Mouse (Mus musculus): ENCODE data around the gene Aldh16a1. TPM values are rescaled to one million over a fixed set of nuclear protein-coding genes. Genes with fewer than 3 reads are reported as not detected.
A peak's percentile ranks its signal among the peaks of the same experiment; 100 is the strongest.
"Not testable (repeated sequence)": the region's sequence is repeated elsewhere in the genome, so short reads cannot be mapped to it uniquely, and the experiment has no call there.

Gene Aldh16a1
- total RNA-seq, 2 experiments from 2014 or later = 13.3 to 16.7 TPM

DNA sequence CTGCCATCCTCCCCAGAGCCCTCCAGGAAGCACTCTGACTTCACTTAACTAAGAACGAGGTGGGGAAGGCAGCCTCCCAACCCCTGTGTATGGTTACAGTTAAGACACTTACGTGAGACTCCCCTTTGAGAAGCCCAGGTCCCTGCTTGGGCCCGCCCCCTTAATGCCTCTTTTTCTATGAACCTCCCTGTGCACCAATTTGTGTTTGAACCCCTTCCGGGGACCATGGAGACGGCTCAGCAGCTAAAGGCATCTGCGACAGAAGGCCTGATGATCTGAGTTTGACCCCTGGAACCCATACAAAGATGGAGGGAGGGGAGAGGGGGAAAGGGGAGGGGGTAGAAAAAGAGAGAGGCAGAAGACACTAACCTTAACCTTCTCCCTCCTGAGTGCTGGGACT lies 47.9 kb downstream of the Aldh16a1 start:
- intact Hi-C loops (cut with DNase I) = no loop called here
- no peak for DNase-seq (ENCODE audit: extremely low spot score in 1 of 2, low spot score in 2 of 2)

DNA sequence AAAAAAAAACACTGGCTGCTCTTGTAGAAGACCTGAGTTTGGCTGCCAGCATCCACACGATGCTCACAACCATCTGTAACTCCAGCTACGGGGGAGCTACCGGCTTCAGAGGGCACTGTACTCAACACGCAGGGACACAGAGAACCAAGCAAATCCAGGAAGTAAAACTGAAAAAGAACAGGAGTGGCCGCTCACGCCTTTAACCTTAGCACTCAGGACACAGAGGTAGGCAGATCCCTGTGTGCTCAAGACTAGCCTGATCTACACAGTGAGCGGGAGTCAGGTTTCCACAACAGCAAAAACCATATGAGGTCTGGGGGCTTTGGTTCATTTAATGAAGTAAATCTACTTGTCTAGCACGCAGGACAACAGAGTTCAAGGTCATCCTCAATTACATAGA lies 48.9 kb downstream of the Aldh16a1 start:
- DNase-seq (ENCODE audit: extremely low spot score in 1 of 2, low spot score in 2 of 2) = no peak
- intact Hi-C loops (cut with DNase I) = no loop called here

DNA sequence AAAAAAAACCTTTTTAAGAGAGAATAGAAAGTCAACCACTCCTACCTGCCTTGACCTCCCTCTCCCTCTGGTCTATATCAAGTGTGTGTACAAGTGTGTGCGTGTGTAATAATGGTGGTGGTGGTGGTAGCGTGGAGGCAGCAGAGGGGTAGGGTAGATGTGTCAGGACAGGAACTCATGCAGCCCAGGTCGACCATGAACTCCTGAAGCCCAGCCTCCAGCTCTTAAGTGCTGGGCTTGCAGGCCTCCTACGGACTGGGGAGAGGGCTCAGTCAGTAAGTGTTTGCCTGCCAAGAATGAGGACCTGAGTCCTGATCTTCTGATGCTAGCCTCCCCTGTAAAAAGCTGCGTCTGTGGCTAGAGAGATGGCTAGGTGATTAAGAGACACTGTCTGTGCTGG lies 49.4 kb downstream of the Aldh16a1 start:
- intact Hi-C loops (cut with DNase I) = no loop called here
- DNase-seq (ENCODE audit: extremely low spot score in 1 of 2, low spot score in 2 of 2) = no peak

DNA sequence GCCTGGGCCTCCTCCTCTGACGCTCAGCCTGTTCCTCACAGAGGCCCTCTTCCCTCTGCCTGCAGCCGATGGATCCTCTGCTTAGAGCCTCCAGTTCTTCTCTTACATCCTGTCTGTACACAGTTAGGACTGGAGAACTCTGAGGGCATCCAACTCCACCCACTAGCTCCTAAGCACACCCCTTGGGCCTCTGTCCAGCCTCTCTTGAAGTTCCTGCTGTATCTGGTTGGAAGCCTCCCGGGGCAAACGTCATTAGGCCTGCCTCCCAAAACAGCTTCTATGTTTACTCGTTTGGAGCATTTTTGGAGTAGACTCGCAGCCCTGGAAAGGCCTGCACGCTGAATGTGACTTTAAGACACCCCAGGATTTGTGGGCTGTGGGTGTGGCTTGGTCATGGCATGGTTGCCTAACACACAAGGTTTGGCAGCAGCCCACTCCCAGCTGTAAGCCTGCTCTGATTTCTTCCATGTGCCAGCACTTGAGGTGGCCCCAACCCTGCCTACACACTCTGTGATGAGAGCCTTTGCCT lies 50.7 kb downstream of the Aldh16a1 start, which contains the start of gene Fcgrt:
Gene Fcgrt, minus strand, starts transcription at position 200 of the 529 bp plus-strand sequence.
- intact Hi-C loops (cut with DNase I) = no loop called here
- peak in 1 of 2 experiments; percentile 93 for DNase-seq (ENCODE audit: extremely low spot score in 1 of 2, low spot score in 2 of 2)

DNA sequence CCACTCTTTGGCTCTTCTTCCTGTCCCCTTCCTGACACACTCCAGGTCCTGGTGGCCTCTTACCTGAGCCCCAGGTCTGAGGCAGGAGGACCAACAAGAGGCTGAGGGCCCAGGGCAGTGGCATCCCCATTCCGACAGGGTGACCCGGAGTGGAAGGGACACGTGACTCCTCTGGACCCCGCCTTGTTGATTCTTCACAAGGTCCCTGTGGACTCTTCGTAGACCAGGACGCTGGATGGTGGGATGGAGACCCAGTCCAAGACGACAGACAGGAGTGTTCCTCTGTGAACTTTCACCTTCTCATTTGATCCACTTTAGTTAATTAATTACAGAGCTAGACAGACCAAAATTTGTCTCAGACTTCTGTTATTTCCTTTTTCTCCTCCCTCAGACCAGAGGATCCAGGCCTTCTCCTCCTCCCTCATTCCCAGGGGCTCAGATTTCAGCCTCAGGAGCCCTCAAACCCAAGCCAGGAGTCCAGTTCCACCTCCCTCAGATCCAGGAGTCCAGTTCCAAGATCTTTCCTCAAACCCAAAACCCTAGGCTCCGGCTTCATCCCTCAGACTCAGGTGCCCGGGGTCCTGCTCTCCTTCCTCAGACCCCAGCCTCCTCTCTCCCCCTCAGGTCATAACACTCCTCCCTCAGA lies 51.3 kb downstream of the Aldh16a1 start:
- no peak for DNase-seq (ENCODE audit: extremely low spot score in 1 of 2, low spot score in 2 of 2)
- intact Hi-C loops (cut with DNase I) = no loop called here

DNA sequence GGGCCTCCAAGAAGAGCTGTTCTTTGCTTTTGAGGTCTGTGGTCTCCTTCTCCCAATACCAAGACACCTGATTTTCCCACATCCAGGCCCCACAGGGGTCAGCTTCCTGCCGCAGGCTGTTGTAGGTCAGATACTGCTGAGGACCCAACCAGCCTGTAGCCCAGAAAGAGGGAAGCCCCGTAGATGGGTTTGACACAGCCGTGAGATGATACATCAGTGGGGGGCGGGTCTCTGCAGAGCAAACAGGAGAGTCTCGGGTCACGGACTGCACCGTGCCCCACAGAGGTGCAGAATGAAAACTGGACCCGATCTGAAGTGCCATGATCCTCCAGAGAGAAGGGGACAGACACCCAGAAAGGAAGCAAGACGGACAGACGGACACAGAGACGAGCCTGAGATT lies 51.9 kb downstream of the Aldh16a1 start:
- intact Hi-C loops (cut with DNase I) = no loop called here
- no peak for DNase-seq (ENCODE audit: extremely low spot score in 1 of 2, low spot score in 2 of 2)

DNA sequence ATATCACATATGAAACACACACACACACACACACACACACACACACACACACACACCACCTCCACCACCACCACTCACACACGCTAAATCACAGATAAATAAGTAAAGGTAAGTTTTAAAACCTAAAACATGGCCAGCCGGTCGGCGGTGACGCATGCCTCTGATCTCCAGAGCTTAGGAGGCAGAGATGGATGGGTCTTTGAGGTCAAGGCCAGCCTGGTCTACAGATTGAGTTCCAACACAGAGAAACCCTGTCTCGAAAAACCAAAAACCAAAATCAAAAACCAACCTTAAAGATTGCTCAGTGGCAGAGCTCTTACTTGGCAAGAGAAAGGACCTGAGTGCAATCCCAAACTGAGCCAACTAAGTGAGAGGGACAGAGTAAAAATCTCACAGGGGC lies 54.3 kb downstream of the Aldh16a1 start:
- intact Hi-C loops (cut with DNase I) = no loop called here
- no peak for DNase-seq (ENCODE audit: extremely low spot score in 1 of 2, low spot score in 2 of 2)

DNA sequence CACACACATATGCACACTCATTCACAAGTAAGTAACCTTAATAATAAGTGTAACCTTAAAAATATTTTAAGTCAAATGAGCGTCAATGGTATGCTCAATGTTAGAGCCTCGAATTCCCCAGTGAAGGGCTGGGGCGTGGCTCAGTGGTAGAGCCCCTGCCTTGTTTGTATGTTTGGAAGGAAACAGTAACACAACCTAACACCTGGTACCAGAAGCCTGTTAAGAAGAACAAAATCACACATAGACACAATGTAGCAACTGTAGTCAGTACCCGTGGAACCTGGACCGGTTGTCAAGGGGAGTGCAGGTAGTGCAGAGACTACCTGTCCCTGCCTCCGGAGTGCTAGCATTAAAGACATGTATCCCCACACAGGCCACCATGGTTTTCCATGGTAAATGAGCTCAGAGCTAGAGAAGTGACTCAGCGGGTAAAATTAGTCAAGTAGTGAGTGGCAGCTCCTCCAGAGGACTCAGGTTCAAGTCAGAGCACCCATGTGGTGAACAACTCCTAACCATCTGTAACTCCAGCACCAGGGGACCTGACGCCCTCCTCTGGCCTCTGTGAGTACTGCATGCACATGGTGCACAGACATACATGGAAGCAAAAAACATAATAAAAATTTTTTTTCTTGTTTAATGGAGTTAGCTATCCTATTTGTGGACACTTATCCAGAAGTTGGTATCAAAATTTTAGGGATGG lies 55.7 kb downstream of the Aldh16a1 start:
- no peak for DNase-seq (ENCODE audit: extremely low spot score in 1 of 2, low spot score in 2 of 2)
- intact Hi-C loops (cut with DNase I) = no loop called here

DNA sequence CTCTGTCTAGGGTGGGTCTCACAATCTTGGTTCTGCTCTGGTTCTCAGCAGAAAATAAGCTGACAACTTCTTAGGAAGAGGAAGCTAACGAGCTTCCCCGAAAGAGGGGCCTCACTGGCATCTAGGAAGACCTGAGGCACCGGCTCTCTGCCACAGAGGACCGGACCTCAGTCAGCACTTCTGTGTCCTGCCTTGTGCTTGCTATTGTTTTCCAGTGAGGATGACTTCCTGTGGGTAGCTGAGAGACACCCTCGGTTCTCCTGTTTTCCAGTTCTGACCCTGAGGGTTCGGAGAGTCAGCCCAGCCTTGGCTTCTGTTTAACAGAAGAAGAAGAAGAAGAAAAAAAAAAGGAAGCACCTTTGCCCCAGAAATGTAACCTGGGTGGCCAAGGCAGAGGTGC lies 56.9 kb downstream of the Aldh16a1 start:
- no peak for DNase-seq (ENCODE audit: extremely low spot score in 1 of 2, low spot score in 2 of 2)
- intact Hi-C loops (cut with DNase I) = no loop called here

DNA sequence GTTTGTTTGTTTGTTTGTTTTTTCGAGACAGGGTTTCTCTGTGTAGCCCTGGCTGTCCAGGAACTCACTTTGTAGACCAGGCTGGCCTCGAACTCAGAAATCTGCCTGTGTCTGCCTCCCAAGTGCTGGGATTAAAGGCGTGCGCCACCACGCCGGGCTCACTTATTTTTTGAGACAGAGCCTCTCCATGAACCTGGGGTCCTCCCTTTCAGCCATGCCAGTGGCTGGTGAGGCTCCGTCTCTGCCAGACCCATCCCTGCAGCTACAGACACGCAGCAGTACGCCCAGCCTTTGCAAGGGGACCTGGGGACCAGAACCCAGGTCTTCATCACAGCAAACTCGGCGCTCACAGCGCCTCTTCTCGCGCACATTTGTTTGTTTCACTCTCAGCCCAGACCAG lies 58.4 kb downstream of the Aldh16a1 start:
- intact Hi-C loops (cut with DNase I); DNase-seq (ENCODE audit: extremely low spot score in 1 of 2, low spot score in 2 of 2): not testable (repeated sequence)

DNA sequence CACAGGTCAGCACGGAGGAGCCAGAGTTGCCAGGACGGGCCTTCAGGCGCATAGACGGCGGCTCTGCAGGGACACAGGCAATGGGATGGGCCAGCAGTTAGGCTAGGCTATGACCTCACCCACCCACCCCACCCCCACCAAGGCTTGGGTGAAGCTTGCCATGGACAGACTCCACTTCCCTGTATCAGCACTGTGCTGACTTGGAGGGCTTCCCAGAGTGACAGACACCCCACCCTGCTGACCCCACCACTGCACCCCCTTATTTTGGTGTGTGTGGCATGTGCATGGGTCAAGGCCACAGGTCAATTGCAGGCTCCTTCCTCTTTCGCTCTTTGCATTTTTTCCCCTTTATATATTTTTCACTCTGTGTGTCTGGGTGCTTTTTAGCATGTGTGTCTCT lies 59.0 kb downstream of the Aldh16a1 start:
- intact Hi-C loops (cut with DNase I) = no loop called here
- DNase-seq (ENCODE audit: extremely low spot score in 1 of 2, low spot score in 2 of 2) = no peak

DNA sequence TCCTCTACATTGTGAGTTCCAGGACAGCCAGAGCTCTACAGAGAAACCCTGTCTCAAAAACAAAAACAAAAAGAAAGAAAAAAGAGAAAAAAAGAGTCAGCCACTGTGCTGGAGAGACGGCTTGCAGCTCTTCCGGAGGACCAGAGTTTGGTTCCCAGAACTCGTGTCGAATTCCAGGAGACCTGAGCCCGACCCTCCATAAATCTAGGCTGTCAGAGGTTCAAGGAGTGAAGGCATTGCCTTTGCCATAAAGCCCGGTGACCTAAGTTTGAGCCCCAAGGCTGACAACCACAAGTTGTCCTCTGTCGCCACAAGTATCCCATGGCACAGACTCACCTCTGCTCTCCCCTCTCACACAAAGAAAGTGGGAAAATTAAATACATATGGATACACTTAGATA lies 60.3 kb downstream of the Aldh16a1 start:
- intact Hi-C loops (cut with DNase I) = no loop called here
- no peak for DNase-seq (ENCODE audit: extremely low spot score in 1 of 2, low spot score in 2 of 2)

DNA sequence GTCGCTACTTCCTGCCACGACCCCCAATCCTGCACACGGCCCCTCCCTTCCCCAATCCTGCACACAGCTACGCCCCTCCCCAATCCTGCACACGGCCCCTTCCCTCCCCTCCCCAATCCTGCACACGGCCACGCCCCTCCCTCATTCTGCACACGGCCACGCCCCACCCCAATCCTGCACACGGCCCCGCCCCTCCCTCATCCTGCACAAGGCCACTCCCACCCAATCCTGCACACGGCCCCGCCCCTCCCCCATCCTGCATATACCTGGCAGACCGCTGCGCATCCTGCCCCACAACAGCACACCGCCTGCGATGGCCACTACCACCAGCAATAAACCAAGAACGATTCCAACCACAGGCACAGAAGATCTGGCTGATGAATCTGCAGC lies 60.9 kb downstream of the Aldh16a1 start:
- intact Hi-C loops (cut with DNase I) = no loop called here
- peak in 1 of 2 experiments; percentile 38 for DNase-seq (ENCODE audit: extremely low spot score in 1 of 2, low spot score in 2 of 2)

DNA sequence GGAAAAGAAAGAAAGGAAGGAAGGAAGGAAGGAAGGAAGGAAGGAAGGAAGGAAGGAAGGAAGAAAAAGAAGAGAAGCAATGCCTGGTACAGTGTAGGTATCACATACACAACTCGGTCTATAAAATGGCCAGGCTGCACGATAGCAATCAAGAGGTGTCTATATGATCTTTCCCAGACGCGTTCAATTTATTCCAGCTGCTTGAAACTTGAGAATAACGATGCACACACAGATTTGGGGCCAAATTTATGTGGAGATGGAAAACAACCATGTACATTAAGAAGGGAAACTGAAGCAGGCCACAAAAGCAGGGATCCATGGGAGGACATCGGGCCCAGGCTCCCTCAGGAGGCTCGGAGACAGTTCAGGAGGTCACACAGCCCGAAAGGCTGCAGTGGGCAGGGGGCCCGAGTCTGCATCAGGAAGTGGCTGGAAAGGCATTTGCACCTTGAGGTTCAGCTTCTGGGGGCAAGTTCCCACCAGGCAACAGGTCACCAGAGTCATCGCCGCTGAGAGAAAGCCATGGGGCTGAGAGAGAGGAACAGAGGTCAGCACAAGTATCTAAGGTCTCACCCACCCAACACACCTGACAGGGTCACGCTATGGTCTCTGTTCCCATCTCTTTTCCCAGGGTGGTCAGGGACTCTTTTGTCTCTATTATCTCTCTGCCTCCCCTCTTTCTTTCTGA lies 61.4 kb downstream of the Aldh16a1 start:
- no peak for DNase-seq (ENCODE audit: extremely low spot score in 1 of 2, low spot score in 2 of 2)
- intact Hi-C loops (cut with DNase I) = no loop called here

DNA sequence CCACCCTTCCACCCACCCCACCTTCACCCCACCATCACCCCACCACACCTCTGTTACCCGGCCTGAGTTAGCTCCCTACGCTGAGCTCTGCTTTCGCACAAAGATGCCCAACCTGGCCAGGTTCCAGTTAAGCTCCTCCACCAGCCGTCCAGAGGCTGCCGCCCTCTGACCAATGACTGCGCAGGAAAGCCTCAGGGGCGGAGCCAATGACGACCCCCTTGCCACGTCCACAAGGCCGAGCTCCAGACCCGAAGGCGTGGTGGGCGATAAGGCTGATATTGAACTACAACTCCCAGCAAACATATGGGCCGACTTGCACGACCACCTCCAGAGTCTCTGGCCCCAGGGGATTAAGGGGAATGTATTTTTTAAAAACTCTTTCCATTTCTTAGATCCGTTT lies 62.3 kb downstream of the Aldh16a1 start, which contains the start of gene Rcn3:
Gene Rcn3, minus strand, starts transcription at position 174 of the 400 bp plus-strand sequence.
- intact Hi-C loops (cut with DNase I) = no loop called here
- DNase-seq (ENCODE audit: extremely low spot score in 1 of 2, low spot score in 2 of 2) = peak; percentile 64 to 94

DNA sequence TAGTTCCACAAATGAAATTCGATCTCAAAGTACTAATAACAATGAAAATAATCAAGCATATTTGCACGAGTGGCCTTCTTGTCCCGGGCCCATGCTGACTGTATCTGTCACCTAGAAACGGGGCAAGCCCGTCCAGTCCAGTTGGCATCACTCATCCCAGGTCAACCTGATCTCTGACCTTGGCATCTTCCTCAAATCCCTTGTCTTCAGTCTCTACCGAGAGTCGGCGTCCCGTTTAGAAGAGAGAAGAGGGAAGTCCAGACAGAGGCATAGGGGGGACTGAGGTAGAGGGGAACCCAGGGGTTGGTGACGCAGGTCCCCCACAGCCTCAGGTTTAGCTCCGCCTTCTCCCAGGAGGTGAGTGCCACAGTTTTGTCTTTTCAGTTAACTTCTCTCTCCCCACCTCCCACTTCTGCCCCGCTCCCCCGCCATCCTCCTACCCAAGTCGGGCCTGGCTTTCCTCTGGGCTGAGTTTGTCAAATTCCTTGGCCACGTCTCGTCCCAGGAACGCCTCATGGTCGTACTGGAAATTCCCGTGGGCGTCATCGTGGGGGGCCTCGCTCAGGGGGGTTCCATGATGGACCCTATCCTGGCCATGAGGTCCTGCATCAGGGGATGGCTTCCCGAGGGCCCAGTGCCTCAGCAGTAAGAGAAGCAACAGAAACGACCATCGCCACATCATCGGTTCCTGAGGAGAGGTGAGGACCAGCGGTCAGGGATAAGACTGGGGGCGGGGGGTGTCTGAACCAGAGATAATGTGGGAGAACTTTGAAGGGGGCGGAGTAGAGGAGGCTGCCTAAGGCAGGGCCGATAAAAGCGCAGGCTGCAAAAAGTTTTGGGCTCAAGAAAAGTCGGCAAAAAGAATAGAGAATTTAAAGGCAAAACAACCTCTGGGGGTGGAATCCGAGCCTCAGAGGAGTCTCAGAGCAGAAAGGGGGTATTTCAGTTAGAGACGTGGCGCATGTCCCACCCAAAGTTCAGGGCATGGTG lies 63.1 kb downstream of the Aldh16a1 start:
- intact Hi-C loops (cut with DNase I) = no loop called here
- DNase-seq (ENCODE audit: extremely low spot score in 1 of 2, low spot score in 2 of 2) = peak in 1 of 2 experiments; percentile 45

Data from left cerebral cortex, postnatal 10 days (tissue).